Mouse (Mus musculus) liver, postnatal 0 days (tissue): Measurements from ENCODE around the gene Cyfip1.

Source experiments
- CTCF ChIP-seq: sonication (generic); IDR thresholded peaks from 2 replicates; pipeline ENCODE4 v1.5.1; 2016; ENCODE audit warnings: antibody characterized with exemption, low read depth
- EP300 ChIP-seq: IDR thresholded peaks from 2 replicates; pipeline ENCODE4 v1.6.1; 2016; ENCODE audit warnings: antibody characterized with exemption, low read depth, mild to moderate bottlenecking

GRCm38 (mm10) chr7:55962004-55962908 lies 120.7 kb downstream of the Cyfip1 start, which contains the start of gene Nipa2:
- TF ChIP-seq EP300, result no peak; the same call in 1 of the 2 replicates
- no peak for TF ChIP-seq CTCF
